Mouse (Mus musculus): ENCODE results near the gene Csf2.
"Not testable (repeated sequence)": the region's sequence is repeated elsewhere in the genome, so short reads cannot be mapped to it uniquely, and the experiment has no call there.

Gene Csf2

GRCm38 (mm10) chr11:54248940-54249717 lies at the start of gene Csf2:
Csf2 (minus strand) TSS chr11:54249667.
- no peak for DNase-seq (ENCODE audit: low spot score in 2 of 2)

- peak in 1 of 2 experiments; percentile 15 for DNase-seq (ENCODE audit: low spot score in 2 of 2)
Measured at GRCm38 (mm10) chr11:54298777-54299176, 49.3 kb upstream of the Csf2 start.

GRCm38 (mm10) chr11:54297471-54297870 lies 48.0 kb upstream of the Csf2 start:
- DNase-seq (ENCODE audit: low spot score in 2 of 2) = not testable (repeated sequence)

GRCm38 (mm10) chr11:54296734-54297133 lies 47.3 kb upstream of the Csf2 start:
- no peak for DNase-seq (ENCODE audit: low spot score in 2 of 2)

GRCm38 (mm10) chr11:54295971-54296370 lies 46.5 kb upstream of the Csf2 start:
- DNase-seq (ENCODE audit: low spot score in 2 of 2) = no peak

- peak in 1 of 2 experiments; percentile 14 for DNase-seq (ENCODE audit: low spot score in 2 of 2)
Measured at GRCm38 (mm10) chr11:54293980-54294807, 44.7 kb upstream of the Csf2 start.

GRCm38 (mm10) chr11:54292163-54292562 lies 42.7 kb upstream of the Csf2 start:
- no peak for DNase-seq (ENCODE audit: low spot score in 2 of 2)

- DNase-seq (ENCODE audit: low spot score in 2 of 2) = peak in 1 of 2 experiments; percentile 9
Measured at GRCm38 (mm10) chr11:54287821-54288453, 38.5 kb upstream of the Csf2 start.

- DNase-seq (ENCODE audit: low spot score in 2 of 2) = no peak
Measured at GRCm38 (mm10) chr11:54271437-54271949, 22.0 kb upstream of the Csf2 start.

- no peak for DNase-seq (ENCODE audit: low spot score in 2 of 2)
Measured at GRCm38 (mm10) chr11:54269191-54269896, 19.9 kb upstream of the Csf2 start.

GRCm38 (mm10) chr11:54267177-54267576 lies 17.7 kb upstream of the Csf2 start, which contains the start of gene Il3:
Il3 (minus strand) TSS chr11:54267277.
- no peak for DNase-seq (ENCODE audit: low spot score in 2 of 2)

GRCm38 (mm10) chr11:54264542-54264941 lies 15.1 kb upstream of the Csf2 start:
- peak; percentile 41 to 60 for DNase-seq (ENCODE audit: low spot score in 2 of 2)

- no peak for DNase-seq (ENCODE audit: low spot score in 2 of 2)
Measured at GRCm38 (mm10) chr11:54263405-54264031, 14.1 kb upstream of the Csf2 start.

GRCm38 (mm10) chr11:54256624-54257376 lies 7.3 kb upstream of the Csf2 start:
- peak; percentile 62 to 69 for DNase-seq (ENCODE audit: low spot score in 2 of 2)

GRCm38 (mm10) chr11:54254114-54254513 lies 4.6 kb upstream of the Csf2 start:
- DNase-seq (ENCODE audit: low spot score in 2 of 2) = no peak

- DNase-seq (ENCODE audit: low spot score in 2 of 2) = no peak
Measured at GRCm38 (mm10) chr11:54250575-54250974, 1.1 kb upstream of the Csf2 start.

- DNase-seq (ENCODE audit: low spot score in 2 of 2) = no peak
Measured at GRCm38 (mm10) chr11:54249748-54250147, 281 bp upstream of the Csf2 start.

GRCm38 (mm10) chr11:54247251-54247950 lies 2.1 kb downstream of the Csf2 start:
- DNase-seq (ENCODE audit: low spot score in 2 of 2) = peak in 1 of 2 experiments; percentile 31

- no peak for DNase-seq (ENCODE audit: low spot score in 2 of 2)
Measured at GRCm38 (mm10) chr11:54244465-54244864, 5.0 kb downstream of the Csf2 start.

All from right cerebral cortex, postnatal 10 days (tissue).